13 mouse cellular contexts compared by ENCODE assay signal in the genomic region with DNA sequence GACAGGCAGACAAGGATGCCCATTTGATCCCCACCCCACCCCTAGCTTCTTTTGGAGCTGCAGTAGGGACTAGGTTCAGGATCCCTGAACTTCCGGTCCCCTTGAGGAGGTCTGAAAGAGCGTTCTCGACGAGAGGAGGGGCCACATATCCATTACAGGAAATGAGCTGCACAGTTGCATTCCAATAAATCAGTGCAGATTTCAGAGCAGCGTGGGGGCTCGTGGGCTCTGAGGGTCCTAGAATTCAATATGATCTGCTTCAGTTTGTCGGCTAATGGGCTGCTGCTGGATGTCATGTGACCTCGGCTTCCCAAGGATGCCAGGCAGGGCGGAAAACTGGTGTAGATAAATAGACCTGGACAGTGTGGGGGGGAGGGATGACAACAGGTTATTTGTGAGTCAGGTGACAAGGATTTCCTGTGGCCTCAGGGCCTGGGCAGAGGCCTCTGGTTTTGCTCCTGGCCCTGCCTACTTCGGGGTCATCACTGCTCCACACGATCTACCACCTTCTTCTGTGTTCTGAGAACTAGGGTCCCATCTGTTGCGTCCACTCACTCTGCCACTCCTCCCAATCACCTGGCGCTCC.
DNase-seq lines count a peak whose midpoint lies in the region; ATAC-seq and TF ChIP-seq lines count a peak whose summit lies in the region.
"Had no signal": no experiment of that assay in that cellular context is flagged by ENCODE, and none has a peak within 500 bp of the region (broad histone marks: within the 10 kb centered on the region; RNA-seq: fewer than 3 reads in every experiment).

No protein-coding gene starts in this region.

- ATAC-seq in forebrain, postnatal 0 days = no peak
- 0 out of 2 replicates have a peak, but pooled peaks have one; percentile 24 for ATAC-seq in kidney, embryonic 15.5 days (replicated peaks; ENCODE audit: low FRiP score)
- ATAC-seq in erythroblast, adult 5-6 weeks (replicated peaks; ENCODE audit: low FRiP score, poor library complexity, severe bottlenecking) = no peak
- ATAC-seq: forebrain, embryonic 16.5 days had no signal

- no peaks in the 10 kb centered on the region for H3K36me3 ChIP-seq in forebrain, embryonic 10.5 days (replicated peaks)
- no peaks in the 10 kb centered on the region for H3K36me3 ChIP-seq in forebrain, postnatal 0 days (ENCODE audit: insufficient read depth)
- no peaks in the 10 kb centered on the region for H3K36me3 ChIP-seq in kidney, embryonic 15.5 days
- no peaks in the 10 kb centered on the region for H3K36me3 ChIP-seq in limb, embryonic 10.5 days

- no peak for DNase-seq in forebrain, embryonic 10.5 days (ENCODE audit: extremely low spot score, low spot score)
- no peak for DNase-seq in forebrain, postnatal 0 days
- DNase-seq in kidney, adult 11 months = no peak
- peak; percentile 56 for DNase-seq in R1 (ENCODE audit: low read depth, low spot score)
- peak; percentile 50 for DNase-seq in limb, embryonic 10.5 days (ENCODE audit: low spot score)
- no peak for DNase-seq in right cerebral cortex, adult 18-20 months
- DNase-seq: cerebellum, adult 18-20 months; layer of hippocampus, adult 9-11 months; spleen, adult 18-20 months had no signal

- H3K9ac ChIP-seq in forebrain, postnatal 0 days = no peak overlapping the region
- no peak overlapping the region for H3K9ac ChIP-seq in kidney, embryonic 15.5 days

- TF ChIP-seq CTCF in forebrain, postnatal 0 days (IDR thresholded peaks at IDR 0.05; ENCODE audit: low read depth) = no peak

- H3K4me1 ChIP-seq in forebrain, embryonic 10.5 days = peaks cover 22% of the 10 kb centered on the region
- no peaks in the 10 kb centered on the region for H3K4me1 ChIP-seq in forebrain, postnatal 0 days (ENCODE audit: insufficient read depth)
- peaks cover 24% of the 10 kb centered on the region for H3K4me1 ChIP-seq in kidney, embryonic 15.5 days
- H3K4me1 ChIP-seq in limb, embryonic 10.5 days = peaks cover 43% of the 10 kb centered on the region

- H3K4me2 ChIP-seq in forebrain, postnatal 0 days (ENCODE audit: low read depth) = no peak overlapping the region
- H3K4me2 ChIP-seq in kidney, embryonic 15.5 days = peak overlapping the region; percentile 38
- H3K4me2 ChIP-seq: liver, embryonic 11.5 days had no signal

- 69% methylated on average over 13 of the region's 13 CpGs for WGBS in forebrain, embryonic 10.5 days
- WGBS in forebrain, postnatal 0 days = 80% methylated on average over 13 of the region's 13 CpGs
- WGBS in kidney, embryonic 15.5 days = 19% methylated on average over 13 of the region's 13 CpGs
- WGBS in limb, embryonic 10.5 days = 44% methylated on average over 13 of the region's 13 CpGs

- no peaks in the 10 kb centered on the region; the same call in 1 of the 2 replicates for H3K9me3 ChIP-seq in forebrain, embryonic 10.5 days
- H3K9me3 ChIP-seq in forebrain, postnatal 0 days (ENCODE audit: low read length) = no peaks in the 10 kb centered on the region
- no peaks in the 10 kb centered on the region for H3K9me3 ChIP-seq in kidney, embryonic 15.5 days (replicated peaks)
- no peaks in the 10 kb centered on the region for H3K9me3 ChIP-seq in limb, embryonic 10.5 days (replicated peaks)

- peak overlapping the region; percentile 58 for H3K27ac ChIP-seq in forebrain, embryonic 10.5 days
- H3K27ac ChIP-seq in forebrain, postnatal 0 days (ENCODE audit: low read depth, low read length) = no peak overlapping the region
- peak overlapping the region; percentile 47; the same call in 1 of the 2 replicates for H3K27ac ChIP-seq in kidney, embryonic 15.5 days
- H3K27ac ChIP-seq in limb, embryonic 10.5 days = peak overlapping the region; percentile 75

- H3K27me3 ChIP-seq in forebrain, embryonic 10.5 days (ENCODE audit: poor library complexity, severe bottlenecking) = no peaks in the 10 kb centered on the region
- no peaks in the 10 kb centered on the region for H3K27me3 ChIP-seq in forebrain, postnatal 0 days (ENCODE audit: insufficient read depth, low read length)
- H3K27me3 ChIP-seq in kidney, embryonic 15.5 days = no peaks in the 10 kb centered on the region
- H3K27me3 ChIP-seq in limb, embryonic 10.5 days (ENCODE audit: low read depth, poor library complexity, severe bottlenecking) = no peaks in the 10 kb centered on the region

- H3K4me3 ChIP-seq in forebrain, embryonic 10.5 days = no peak overlapping the region
- no peak overlapping the region for H3K4me3 ChIP-seq in forebrain, postnatal 0 days (ENCODE audit: low read depth, low read length)
- no peak overlapping the region for H3K4me3 ChIP-seq in kidney, embryonic 15.5 days (replicated peaks)
- no peak overlapping the region for H3K4me3 ChIP-seq in limb, embryonic 10.5 days

Comparison
In these comparisons a context has a peak if more than half of its experiments do, and no peak if none do; other contexts are left out.
1. DNase-seq: peak in R1 (single experiment) and limb, embryonic 10.5 days (single experiment); none in forebrain, embryonic 10.5 days (single experiment), forebrain, postnatal 0 days (single experiment), kidney, adult 11 months (single experiment) and right cerebral cortex, adult 18-20 months (single experiment).